Mouse (Mus musculus) embryonic facial prominence, embryonic 14.5 days (tissue): ENCODE measurements around the gene Cyb561d1. TPM values are rescaled to one million over a fixed set of nuclear protein-coding genes. Genes with fewer than 3 reads are reported as not detected.

Experiments used
- ATAC-seq: fragments of 200-750 bp; cut with Nextera tagmentation; 2 replicates; pipeline ENCODE4 v1.8.0; 2017; ENCODE audit warnings: low read depth, moderate number of reproducible peaks, moderate TSS enrichment
- DNase-seq: peaks from one replicate; pipeline ENCODE4 v3.0.0-alpha.2; 2015; ENCODE audit warnings: low spot score
- H3K27ac ChIP-seq: fragments of 300-500 bp; sonication (generic); replicated peaks from 2 replicates; pipeline ENCODE4 v1.5.1; 2014; ENCODE audit warnings: low read depth, mild to moderate bottlenecking, low read length, moderate library complexity
- H3K27me3 ChIP-seq: fragments of 300-500 bp; sonication (generic); replicated peaks from 2 replicates; pipeline ENCODE4 v1.6.1; 2014; ENCODE audit warnings: low read length; ENCODE audit not compliant: control insufficient read depth, insufficient read depth
- H3K36me3 ChIP-seq: fragments of 300-500 bp; sonication (generic); 2 replicates; pipeline ENCODE4 v1.6.1; 2014; ENCODE audit warnings: low read length, mixed read lengths; ENCODE audit not compliant: control insufficient read depth, insufficient read depth
- H3K4me1 ChIP-seq: fragments of 300-500 bp; sonication (generic); 2 replicates; pipeline ENCODE4 v1.6.1; 2014; ENCODE audit warnings: antibody characterized with exemption, low read length; ENCODE audit not compliant: control insufficient read depth, insufficient read depth
- H3K4me2 ChIP-seq: fragments of 300-500 bp; sonication (generic); 2 replicates; pipeline ENCODE4 v1.6.1; 2014; ENCODE audit warnings: low read depth, mild to moderate bottlenecking, low read length, moderate library complexity, mixed read lengths
- H3K4me3 ChIP-seq: fragments of 300-500 bp; sonication (generic); 2 replicates; pipeline ENCODE4 v1.5.1; 2014; ENCODE audit warnings: low read depth, mild to moderate bottlenecking, low read length
- H3K9ac ChIP-seq: fragments of 300-500 bp; sonication (generic); 2 replicates; pipeline ENCODE4 v1.6.1; 2014; ENCODE audit warnings: low read depth, mild to moderate bottlenecking, low read length, moderate library complexity, mixed read lengths
- H3K9me3 ChIP-seq: fragments of 300-500 bp; sonication (generic); 2 replicates; pipeline ENCODE4 v1.6.1; 2016; ENCODE audit warnings: low read length; ENCODE audit not compliant: control insufficient read depth
- WGBS: fragments of 180-500 bp; shearing (Covaris S2); extraction: QIAGEN DNeasy Blood & Tissue Kit; methylation state at CpG from one replicate; pipeline ENCODE4 v1.1.7; 2014; 5-methylcytosine and 5-hydroxymethylcytosine counted together
- polyA plus RNA-seq: library from polyadenylated mRNA; unstranded; fragments of >200 nt; fragmentation: Nextera tagmentation; extraction: Ambion mirVana; gene quantifications from 2 replicates; pipeline ENCODE4 v1.2.1, GENCODE M21; 2014

The Cyb561d1 gene
- polyA plus RNA-seq, 1 experiment from 2014 or later: 1.9 TPM

DNA sequence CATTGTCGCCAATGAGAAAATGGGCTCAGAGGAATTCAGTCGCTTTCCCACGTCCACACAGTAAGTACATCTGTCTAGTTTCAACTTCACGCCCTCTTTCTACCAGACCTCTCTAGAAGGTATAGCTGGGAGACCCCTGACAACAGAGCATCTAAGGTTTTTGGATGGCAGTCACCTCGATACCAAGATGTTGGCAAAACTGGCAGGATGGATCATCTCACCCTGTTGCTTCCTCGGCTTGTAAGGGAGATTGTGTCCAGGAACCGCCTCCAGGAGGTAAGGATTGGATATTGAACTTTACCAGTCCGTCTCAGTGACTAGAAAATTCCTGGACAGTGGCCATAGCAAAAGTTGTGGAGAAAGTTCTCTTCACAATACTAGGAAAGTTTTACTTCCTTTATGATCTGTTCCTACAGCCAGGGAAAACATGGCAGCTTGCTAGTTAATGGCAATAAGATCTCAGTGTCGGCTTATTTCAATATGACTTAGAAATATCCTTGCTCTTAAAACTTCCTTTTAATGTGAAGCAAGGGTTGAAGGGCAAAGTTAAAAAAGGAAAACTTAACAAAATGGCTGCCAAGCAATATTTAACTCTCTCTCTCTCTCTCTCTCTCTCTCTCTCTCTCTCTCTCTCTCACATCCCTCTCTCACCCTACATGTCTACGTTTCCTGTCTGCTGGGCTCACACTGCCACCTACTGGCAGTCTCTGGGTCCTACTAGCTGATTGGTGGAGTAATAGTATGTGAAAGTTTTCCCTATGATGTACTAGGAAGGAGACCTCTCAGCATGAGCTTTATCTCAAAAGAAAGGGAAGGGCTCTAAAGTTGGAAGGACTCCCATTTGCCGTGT is 53.4 kb downstream of the Cyb561d1 start:
- WGBS: 70% methylated on average over 11 of the region's 11 CpGs
- peak; percentile 28; the same call in 1 of the 2 replicates for ATAC-seq
- Histone ChIP-seq H3K36me3 (no peaks in the 10 kb centered on the region), H3K4me3 (no peak overlapping the region), H3K9ac (no peak overlapping the region), H3K9me3 (no peaks in the 10 kb centered on the region), H3K4me1 (peaks cover 11% of the 10 kb centered on the region; the same call in 1 of the 2 replicates), H3K27ac (no peak overlapping the region), H3K27me3 (no peaks in the 10 kb centered on the region), H3K4me2 (no peak overlapping the region)
- DNase-seq: peak; percentile 91

GRCm38 (mm10) chr3:108146671-108147070 is 54.3 kb downstream of the Cyb561d1 start:
- H3K4me2 ChIP-seq: peak overlapping the region; percentile 88
- H3K36me3 ChIP-seq: no peaks in the 10 kb centered on the region
- ATAC-seq: no peak
- DNase-seq: no peak
- H3K4me3 ChIP-seq: peak overlapping the region; percentile 94
- no peaks in the 10 kb centered on the region for H3K27me3 ChIP-seq
- 57% methylated on average over 5 of the region's 5 CpGs for WGBS
- peak overlapping the region; percentile 78; the same call in 1 of the 2 replicates for H3K9ac ChIP-seq
- no peaks in the 10 kb centered on the region for H3K9me3 ChIP-seq
- H3K27ac ChIP-seq: peak overlapping the region; percentile 89; the same call in 1 of the 2 replicates
- H3K4me1 ChIP-seq: peaks cover 11% of the 10 kb centered on the region; the same call in 1 of the 2 replicates

Other genes starting within 250 kb of the Cyb561d1 start
- 0.17 TPM in 1 of 2 replicates, not detected in the other for gene Gstm3, start 231.9 kb downstream of the Cyb561d1 start, polyA plus RNA-seq
- gene Gstm2, start 214.8 kb downstream of the Cyb561d1 start, polyA plus RNA-seq: 60.5 and 64.7 TPM in 2 replicates
- 223 and 225 TPM in 2 replicates for gene Gstm1, start 183.2 kb downstream of the Cyb561d1 start, polyA plus RNA-seq
- gene Gstm4, start 156.3 kb downstream of the Cyb561d1 start, polyA plus RNA-seq: 14.1 and 14.2 TPM in 2 replicates
- gene Ampd2, start 114.6 kb downstream of the Cyb561d1 start, polyA plus RNA-seq: 31.6 and 33.8 TPM in 2 replicates
- gene Gnat2, start 108.4 kb downstream of the Cyb561d1 start, polyA plus RNA-seq: 0.35 and 0.53 TPM in 2 replicates
- gene Gnai3, start 55.1 kb downstream of the Cyb561d1 start, polyA plus RNA-seq: 157 and 172 TPM in 2 replicates
- gene Gpr61, start 46.3 kb downstream of the Cyb561d1 start, polyA plus RNA-seq: 0.42 and 0.45 TPM in 2 replicates
- gene Amigo1, start 14.9 kb downstream of the Cyb561d1 start, polyA plus RNA-seq: 5.1 and 5.3 TPM in 2 replicates
- 15.6 and 20.2 TPM in 2 replicates for gene Atxn7l2, start 9.7 kb upstream of the Cyb561d1 start, polyA plus RNA-seq
- gene Sypl2, start 25.4 kb upstream of the Cyb561d1 start, polyA plus RNA-seq: 6.8 and 11.4 TPM in 2 replicates
- 303 and 324 TPM in 2 replicates for gene Psma5, start 55.7 kb upstream of the Cyb561d1 start, polyA plus RNA-seq
- 16.5 and 18.0 TPM in 2 replicates for gene Sort1, start 82.9 kb upstream of the Cyb561d1 start, polyA plus RNA-seq
- not detected in 2 replicates for gene Mybphl, start 163.7 kb upstream of the Cyb561d1 start, polyA plus RNA-seq
- gene Psrc1, start 182.6 kb upstream of the Cyb561d1 start, polyA plus RNA-seq: 31.2 and 38.1 TPM in 2 replicates
- 11.8 and 13.9 TPM in 2 replicates for gene Celsr2, start 214.3 kb upstream of the Cyb561d1 start, polyA plus RNA-seq
- gene Sars, start 244.0 kb upstream of the Cyb561d1 start, polyA plus RNA-seq: 111 and 125 TPM in 2 replicates